Mouse (Mus musculus): ENCODE data around the gene Tbp. TPM values are rescaled to one million over a fixed set of nuclear protein-coding genes. Genes with fewer than 3 reads are reported as not detected.
A peak's percentile ranks its signal among the peaks of the same experiment; 100 is the strongest.

The Tbp gene
- 31.7 and 40.0 TPM in 2 replicates for polyA plus RNA-seq (2014; fragmentation: Nextera tagmentation; extraction: Ambion mirVana)

- WGBS (ENCODE audit: insufficient replicate concordance), result under 1% methylated on average over 63 of the region's 63 CpGs
- peak; percentile 83 for ATAC-seq (replicated peaks; ENCODE audit: insufficient number of reproducible peaks, low FRiP score, low TSS enrichment)
- Histone ChIP-seq H3K27ac (ENCODE audit: low read depth, low read length) (peak within 1 kb of the TSS; percentile 90), H3K4me1 (ENCODE audit: control insufficient read depth, insufficient read depth, low read length) (peaks cover 20% of the 10 kb centered on the region), H3K4me2 (peak within 1 kb of the TSS; percentile 72), H3K4me3 (ENCODE audit: low read depth, low read length) (peak within 1 kb of the TSS; percentile 92), H3K36me3 (ENCODE audit: control insufficient read depth, insufficient read depth, low read length) (peaks cover 14% of the 10 kb centered on the region), H3K9ac (ENCODE audit: low read depth, low read length) (peak within 1 kb of the TSS; percentile 88), H3K27me3 (ENCODE audit: control insufficient read depth, insufficient read depth, low read length) (no peaks in the 10 kb centered on the region), H3K9me3 (replicated peaks; ENCODE audit: control insufficient read depth, low read length) (no peaks in the 10 kb centered on the region)
These were observed at the start of gene Tbp, which contains the start of gene Psmb1 for GRCm38 (mm10) chr17:15499656-15500394. Gene Tbp, plus strand, starts transcription at chr17:15499888. Gene Psmb1, minus strand, starts transcription at chr17:15499751.

GRCm38 (mm10) chr17:15455203-15455602 is 44.5 kb upstream of the Tbp start:
- no peak overlapping the region for H3K27ac ChIP-seq (ENCODE audit: low read depth, low read length)
- no peak for ATAC-seq (replicated peaks; ENCODE audit: insufficient number of reproducible peaks, low FRiP score, low TSS enrichment)
- H3K4me3 ChIP-seq (ENCODE audit: low read depth, low read length), result no peak overlapping the region
- no peaks in the 10 kb centered on the region for H3K36me3 ChIP-seq (ENCODE audit: control insufficient read depth, insufficient read depth, low read length)
- H3K27me3 ChIP-seq (ENCODE audit: control insufficient read depth, insufficient read depth, low read length), result no peaks in the 10 kb centered on the region
- 67% methylated on average over 4 of the region's 4 CpGs for WGBS (ENCODE audit: insufficient replicate concordance)
- H3K9me3 ChIP-seq (replicated peaks; ENCODE audit: control insufficient read depth, low read length), result no peaks in the 10 kb centered on the region
- no peak overlapping the region for H3K9ac ChIP-seq (ENCODE audit: low read depth, low read length)
- no peaks in the 10 kb centered on the region for H3K4me1 ChIP-seq (ENCODE audit: control insufficient read depth, insufficient read depth, low read length)
- no peak overlapping the region for H3K4me2 ChIP-seq

GRCm38 (mm10) chr17:15456595-15456994 is 43.1 kb upstream of the Tbp start:
- H3K36me3 ChIP-seq (ENCODE audit: control insufficient read depth, insufficient read depth, low read length), result no peaks in the 10 kb centered on the region
- H3K27me3 ChIP-seq (ENCODE audit: control insufficient read depth, insufficient read depth, low read length), result no peaks in the 10 kb centered on the region
- H3K9ac ChIP-seq (ENCODE audit: low read depth, low read length), result no peak overlapping the region
- no peak overlapping the region for H3K4me2 ChIP-seq
- no peak overlapping the region for H3K27ac ChIP-seq (ENCODE audit: low read depth, low read length)
- H3K4me3 ChIP-seq (ENCODE audit: low read depth, low read length), result no peak overlapping the region
- ATAC-seq (replicated peaks; ENCODE audit: insufficient number of reproducible peaks, low FRiP score, low TSS enrichment), result no peak
- WGBS (ENCODE audit: insufficient replicate concordance), result 77% methylated on average over 2 of the region's 2 CpGs
- no peaks in the 10 kb centered on the region for H3K9me3 ChIP-seq (replicated peaks; ENCODE audit: control insufficient read depth, low read length)
- H3K4me1 ChIP-seq (ENCODE audit: control insufficient read depth, insufficient read depth, low read length), result no peaks in the 10 kb centered on the region; the same call in 1 of the 2 replicates

GRCm38 (mm10) chr17:15459761-15460160 is 39.9 kb upstream of the Tbp start:
- Histone ChIP-seq H3K36me3 (ENCODE audit: control insufficient read depth, insufficient read depth, low read length) (0 out of 2 replicates have a peak, but pooled peaks cover 3% of the 10 kb centered on the region), H3K9me3 (replicated peaks; ENCODE audit: control insufficient read depth, low read length) (no peaks in the 10 kb centered on the region), H3K27me3 (ENCODE audit: control insufficient read depth, insufficient read depth, low read length) (no peaks in the 10 kb centered on the region), H3K4me3 (ENCODE audit: low read depth, low read length) (no peak overlapping the region), H3K9ac (ENCODE audit: low read depth, low read length) (no peak overlapping the region), H3K4me1 (ENCODE audit: control insufficient read depth, insufficient read depth, low read length) (peaks cover 11% of the 10 kb centered on the region), H3K27ac (ENCODE audit: low read depth, low read length) (no peak overlapping the region), H3K4me2 (no peak overlapping the region)
- no peak for ATAC-seq (replicated peaks; ENCODE audit: insufficient number of reproducible peaks, low FRiP score, low TSS enrichment)
- 76% methylated on average over 4 of the region's 4 CpGs for WGBS (ENCODE audit: insufficient replicate concordance)

- Histone ChIP-seq H3K27me3 (ENCODE audit: control insufficient read depth, insufficient read depth, low read length) (no peaks in the 10 kb centered on the region), H3K9me3 (replicated peaks; ENCODE audit: control insufficient read depth, low read length) (no peaks in the 10 kb centered on the region), H3K9ac (ENCODE audit: low read depth, low read length) (0 out of 2 replicates have a peak overlapping the region, but pooled peaks have one; percentile 22), H3K4me2 (peak overlapping the region; percentile 27), H3K4me3 (ENCODE audit: low read depth, low read length) (no peak overlapping the region), H3K27ac (ENCODE audit: low read depth, low read length) (peak overlapping the region; percentile 90), H3K36me3 (ENCODE audit: control insufficient read depth, insufficient read depth, low read length) (0 out of 2 replicates have a peak, but pooled peaks cover 3% of the 10 kb centered on the region), H3K4me1 (ENCODE audit: control insufficient read depth, insufficient read depth, low read length) (peaks cover 11% of the 10 kb centered on the region)
- WGBS (ENCODE audit: insufficient replicate concordance), result 66% methylated on average over 6 of the region's 6 CpGs
- ATAC-seq (replicated peaks; ENCODE audit: insufficient number of reproducible peaks, low FRiP score, low TSS enrichment), result peak; percentile 65; the same call in 1 of the 2 replicates
These were observed 37.7 kb upstream of the Tbp start for GRCm38 (mm10) chr17:15461921-15462495.

GRCm38 (mm10) chr17:15467669-15468068 is 32.0 kb upstream of the Tbp start:
- 19% methylated on average over 5 of the region's 5 CpGs for WGBS (ENCODE audit: insufficient replicate concordance)
- H3K9ac ChIP-seq (ENCODE audit: low read depth, low read length), result no peak overlapping the region
- no peak for ATAC-seq (replicated peaks; ENCODE audit: insufficient number of reproducible peaks, low FRiP score, low TSS enrichment)

GRCm38 (mm10) chr17:15472671-15473070 is 27.0 kb upstream of the Tbp start:
- no peak overlapping the region for H3K4me2 ChIP-seq
- no peaks in the 10 kb centered on the region for H3K4me1 ChIP-seq (ENCODE audit: control insufficient read depth, insufficient read depth, low read length)
- H3K27me3 ChIP-seq (ENCODE audit: control insufficient read depth, insufficient read depth, low read length), result no peaks in the 10 kb centered on the region
- no peak overlapping the region for H3K4me3 ChIP-seq (ENCODE audit: low read depth, low read length)
- WGBS (ENCODE audit: insufficient replicate concordance), result 87% methylated on average over 4 of the region's 4 CpGs
- H3K9me3 ChIP-seq (replicated peaks; ENCODE audit: control insufficient read depth, low read length), result no peaks in the 10 kb centered on the region
- ATAC-seq (replicated peaks; ENCODE audit: insufficient number of reproducible peaks, low FRiP score, low TSS enrichment), result no peak
- no peak overlapping the region for H3K9ac ChIP-seq (ENCODE audit: low read depth, low read length)
- H3K36me3 ChIP-seq (ENCODE audit: control insufficient read depth, insufficient read depth, low read length), result peaks cover 47% of the 10 kb centered on the region
- no peak overlapping the region for H3K27ac ChIP-seq (ENCODE audit: low read depth, low read length)

More at GRCm38 (mm10) chr17:15467669-15468068, 32.0 kb upstream of the Tbp start:
- no peaks in the 10 kb centered on the region for H3K27me3 ChIP-seq (ENCODE audit: control insufficient read depth, insufficient read depth, low read length)
- no peak overlapping the region for H3K27ac ChIP-seq (ENCODE audit: low read depth, low read length)
- H3K9me3 ChIP-seq (replicated peaks; ENCODE audit: control insufficient read depth, low read length), result no peaks in the 10 kb centered on the region
- H3K4me1 ChIP-seq (ENCODE audit: control insufficient read depth, insufficient read depth, low read length), result 0 out of 2 replicates have a peak, but pooled peaks cover 6% of the 10 kb centered on the region
- H3K36me3 ChIP-seq (ENCODE audit: control insufficient read depth, insufficient read depth, low read length), result peaks cover 15% of the 10 kb centered on the region
- H3K4me3 ChIP-seq (ENCODE audit: low read depth, low read length), result no peak overlapping the region
- H3K4me2 ChIP-seq, result no peak overlapping the region

GRCm38 (mm10) chr17:15490542-15490941 is 9.1 kb upstream of the Tbp start:
- Histone ChIP-seq H3K9me3 (replicated peaks; ENCODE audit: control insufficient read depth, low read length) (no peaks in the 10 kb centered on the region), H3K4me2 (no peak overlapping the region), H3K27me3 (ENCODE audit: control insufficient read depth, insufficient read depth, low read length) (no peaks in the 10 kb centered on the region), H3K4me1 (ENCODE audit: control insufficient read depth, insufficient read depth, low read length) (peaks cover 6% of the 10 kb centered on the region), H3K27ac (ENCODE audit: low read depth, low read length) (no peak overlapping the region), H3K9ac (ENCODE audit: low read depth, low read length) (no peak overlapping the region), H3K4me3 (ENCODE audit: low read depth, low read length) (no peak overlapping the region), H3K36me3 (ENCODE audit: control insufficient read depth, insufficient read depth, low read length) (peaks cover 32% of the 10 kb centered on the region)
- ATAC-seq (replicated peaks; ENCODE audit: insufficient number of reproducible peaks, low FRiP score, low TSS enrichment), result no peak
- 82% methylated on average over 7 of the region's 7 CpGs for WGBS (ENCODE audit: insufficient replicate concordance)

All from heart, embryonic 11.5 days (tissue).